Mouse (Mus musculus): Measurements from ENCODE around the gene Atrnl1.

Atrnl1 gene

GRCm38 (mm10) chr19:58084826-58085225 is 474.0 kb downstream of the Atrnl1 start:
- DNase-seq = no peak

GRCm38 (mm10) chr19:58086734-58087133 is 475.9 kb downstream of the Atrnl1 start:
- DNase-seq = no peak

GRCm38 (mm10) chr19:58087901-58088300 is 477.1 kb downstream of the Atrnl1 start:
- DNase-seq = no peak

GRCm38 (mm10) chr19:58088433-58088832 is 477.6 kb downstream of the Atrnl1 start:
- no peak for DNase-seq

- DNase-seq = no peak
These were observed 481.1 kb downstream of the Atrnl1 start for GRCm38 (mm10) chr19:58091911-58092310.

- no peak for DNase-seq
These were observed 484.1 kb downstream of the Atrnl1 start for GRCm38 (mm10) chr19:58094781-58095543.

- DNase-seq = no peak
These were observed 484.9 kb downstream of the Atrnl1 start for GRCm38 (mm10) chr19:58095776-58096175.

- DNase-seq = no peak
These were observed 486.4 kb downstream of the Atrnl1 start for GRCm38 (mm10) chr19:58097195-58097594.

- DNase-seq = no peak
These were observed 488.7 kb downstream of the Atrnl1 start for GRCm38 (mm10) chr19:58099539-58099938.

- DNase-seq = no peak
These were observed 489.5 kb downstream of the Atrnl1 start for GRCm38 (mm10) chr19:58100381-58100780.

- no peak for DNase-seq
These were observed 493.7 kb downstream of the Atrnl1 start for GRCm38 (mm10) chr19:58104544-58104943.

- no peak for DNase-seq
These were observed 496.8 kb downstream of the Atrnl1 start for GRCm38 (mm10) chr19:58107632-58108031.

- no peak for DNase-seq
These were observed 499.7 kb downstream of the Atrnl1 start for GRCm38 (mm10) chr19:58110491-58110890.

- no peak for DNase-seq
These were observed 500.5 kb downstream of the Atrnl1 start for GRCm38 (mm10) chr19:58111291-58111690.

GRCm38 (mm10) chr19:58112151-58112550 is 501.3 kb downstream of the Atrnl1 start:
- DNase-seq = no peak

- DNase-seq = no peak
These were observed 502.4 kb downstream of the Atrnl1 start for GRCm38 (mm10) chr19:58113092-58113731.

GRCm38 (mm10) chr19:58117595-58117994 is 506.8 kb downstream of the Atrnl1 start:
- DNase-seq = no peak

GRCm38 (mm10) chr19:58118141-58118835 is 507.5 kb downstream of the Atrnl1 start:
- peak in 1 of 2 experiments; percentile 6 for DNase-seq

- no peak for DNase-seq
These were observed 508.0 kb downstream of the Atrnl1 start for GRCm38 (mm10) chr19:58118864-58119263.

- no peak for DNase-seq
These were observed 508.9 kb downstream of the Atrnl1 start for GRCm38 (mm10) chr19:58119681-58120173.

GRCm38 (mm10) chr19:58120661-58121060 is 509.8 kb downstream of the Atrnl1 start:
- no peak for DNase-seq

- no peak for DNase-seq
These were observed 510.8 kb downstream of the Atrnl1 start for GRCm38 (mm10) chr19:58121628-58122027.

GRCm38 (mm10) chr19:58123620-58124019 is 512.8 kb downstream of the Atrnl1 start:
- no peak for DNase-seq

GRCm38 (mm10) chr19:58124566-58124965 is 513.7 kb downstream of the Atrnl1 start:
- DNase-seq = no peak

Measured in spleen, adult 18-20 months (tissue).